Mouse (Mus musculus): Measurements from ENCODE around the gene Podn. TPM values are rescaled to one million over a fixed set of nuclear protein-coding genes. Genes with fewer than 3 reads are reported as not detected.
"Not testable (repeated sequence)": the region's sequence is repeated elsewhere in the genome, so short reads cannot be mapped to it uniquely, and the experiment has no call there.

Podn gene
- 1.5 and 2.2 TPM in 2 replicates for polyA plus RNA-seq (2012; rRNA removed)

DNA sequence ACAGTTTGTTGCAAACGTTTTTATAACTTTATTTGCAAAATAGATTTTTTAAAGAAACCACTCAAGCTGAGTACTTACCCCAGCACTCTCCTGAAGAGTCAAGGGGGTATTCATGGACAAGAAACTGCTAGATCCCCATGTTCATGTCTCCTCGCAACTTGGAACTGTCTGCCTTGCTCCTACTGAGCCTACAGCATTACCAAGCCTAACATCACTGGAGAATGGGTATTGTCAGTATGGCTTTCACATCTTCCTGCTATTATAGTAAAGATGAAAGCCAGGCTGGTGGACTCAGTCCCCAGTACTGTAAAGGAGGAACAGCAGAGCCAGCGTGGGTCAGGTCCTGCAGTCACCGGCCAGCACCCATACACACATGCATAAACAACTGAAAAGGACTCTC lies at the start of gene Podn:
Gene Podn, minus strand, starts transcription at position 101 of the 400 bp plus-strand sequence.
- Histone ChIP-seq H3K36me3 (ENCODE audit: control insufficient read depth, insufficient read depth, low read length) (no peaks in the 10 kb centered on the region), H3K4me3 (ENCODE audit: control insufficient read depth, low read depth, low read length) (no peak within 1 kb of the TSS), H3K27ac (ENCODE audit: control insufficient read depth, insufficient read depth, low read depth, low read length) (no peak within 1 kb of the TSS), H3K27me3 (ENCODE audit: control insufficient read depth, insufficient read depth, low read length) (no peaks in the 10 kb centered on the region), H3K4me1 (ENCODE audit: control insufficient read depth, insufficient read depth, low read length) (no peaks in the 10 kb centered on the region)
- no peak for TF ChIP-seq CTCF (IDR thresholded peaks at IDR 0.05; ENCODE audit: control insufficient read depth, insufficient read depth, insufficient replicate concordance, low read depth, low read length)
- TF ChIP-seq POLR2A (IDR thresholded peaks at IDR 0.05; ENCODE audit: control insufficient read depth, low read depth, low read length) = no peak

DNA sequence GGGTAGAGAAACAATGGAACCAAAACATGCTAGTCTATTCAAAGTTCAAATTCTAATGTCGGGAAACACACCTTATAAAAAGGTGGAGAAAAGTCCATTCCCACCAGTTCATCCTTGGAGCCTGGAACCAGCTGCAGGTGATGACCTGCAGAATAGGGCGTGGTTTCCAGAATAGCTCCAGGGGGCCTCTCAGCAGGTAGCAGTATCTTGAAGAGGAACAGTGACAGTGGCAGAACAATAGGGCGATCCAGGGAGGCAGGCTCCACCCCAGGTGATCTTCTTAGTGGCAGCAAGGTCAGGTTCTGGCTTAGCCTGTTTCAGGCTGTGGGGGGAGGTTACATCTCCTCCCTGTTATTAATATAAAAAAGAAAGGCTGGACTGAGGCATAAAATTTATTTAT lies 49.3 kb upstream of the Podn start:
- not testable (repeated sequence) for H3K27me3 ChIP-seq (ENCODE audit: control insufficient read depth, insufficient read depth, low read length); H3K4me3 ChIP-seq (ENCODE audit: control insufficient read depth, low read depth, low read length); H3K4me1 ChIP-seq (ENCODE audit: control insufficient read depth, insufficient read depth, low read length); H3K36me3 ChIP-seq (ENCODE audit: control insufficient read depth, insufficient read depth, low read length); H3K27ac ChIP-seq (ENCODE audit: control insufficient read depth, insufficient read depth, low read depth, low read length)

DNA sequence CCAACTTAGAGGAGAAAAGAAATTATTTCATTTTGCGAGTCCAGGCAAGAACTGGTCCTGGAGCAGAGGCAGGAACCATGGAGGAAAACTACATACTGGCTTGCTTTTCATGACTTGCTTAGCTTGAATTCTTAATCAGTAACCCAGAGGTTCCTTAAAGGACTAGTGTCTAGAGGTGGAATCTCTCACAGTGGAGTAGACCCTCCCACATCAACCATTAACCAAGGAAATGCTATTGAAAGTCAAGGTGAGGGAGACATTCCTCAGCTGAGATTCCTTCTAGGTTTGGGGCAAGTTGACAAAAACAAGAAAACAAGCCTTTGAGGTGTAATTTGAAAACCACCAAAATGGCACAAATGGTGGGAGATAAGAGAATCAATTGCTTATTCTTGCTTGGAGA lies 48.6 kb upstream of the Podn start, which contains the start of gene Scp2:
Gene Scp2, minus strand, starts transcription at position 119 of the 400 bp plus-strand sequence.
- no peaks in the 10 kb centered on the region for H3K4me1 ChIP-seq (ENCODE audit: control insufficient read depth, insufficient read depth, low read length)
- TF ChIP-seq CTCF (IDR thresholded peaks at IDR 0.05; ENCODE audit: control insufficient read depth, insufficient read depth, insufficient replicate concordance, low read depth, low read length) (no peak), POLR2A (IDR thresholded peaks at IDR 0.05; ENCODE audit: control insufficient read depth, low read depth, low read length) (no peak)
- no peak within 1 kb of the TSS for H3K27ac ChIP-seq (ENCODE audit: control insufficient read depth, insufficient read depth, low read depth, low read length)
- no peaks in the 10 kb centered on the region for H3K36me3 ChIP-seq (ENCODE audit: control insufficient read depth, insufficient read depth, low read length)
- H3K4me3 ChIP-seq (ENCODE audit: control insufficient read depth, low read depth, low read length) = no peak within 1 kb of the TSS
- H3K27me3 ChIP-seq (ENCODE audit: control insufficient read depth, insufficient read depth, low read length) = no peaks in the 10 kb centered on the region

DNA sequence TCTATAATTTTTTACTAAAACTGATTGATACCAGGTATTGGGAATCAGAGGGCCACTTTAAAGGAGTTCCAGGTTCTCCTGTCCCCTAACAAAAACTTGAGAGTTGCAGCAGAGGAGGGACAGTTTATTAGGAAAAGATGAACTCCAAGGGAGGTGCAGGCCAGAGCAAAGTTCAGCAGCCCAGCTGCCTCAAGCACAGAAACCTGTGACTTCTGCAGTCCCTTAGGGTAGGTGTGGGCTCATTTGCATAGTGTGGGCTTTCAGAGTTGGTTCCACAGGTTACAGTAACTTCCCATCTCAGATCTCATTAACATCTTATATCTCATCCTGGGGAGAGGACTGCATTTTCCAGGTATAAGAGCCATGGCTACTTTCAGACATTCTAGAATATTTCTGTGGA lies 47.5 kb upstream of the Podn start:
- no peak overlapping the region for H3K4me3 ChIP-seq (ENCODE audit: control insufficient read depth, low read depth, low read length)
- TF ChIP-seq POLR2A (IDR thresholded peaks at IDR 0.05; ENCODE audit: control insufficient read depth, low read depth, low read length) (no peak), CTCF (IDR thresholded peaks at IDR 0.05; ENCODE audit: control insufficient read depth, insufficient read depth, insufficient replicate concordance, low read depth, low read length) (no peak)
- no peak overlapping the region for H3K27ac ChIP-seq (ENCODE audit: control insufficient read depth, insufficient read depth, low read depth, low read length)
- H3K4me1 ChIP-seq (ENCODE audit: control insufficient read depth, insufficient read depth, low read length) = no peaks in the 10 kb centered on the region
- no peaks in the 10 kb centered on the region for H3K27me3 ChIP-seq (ENCODE audit: control insufficient read depth, insufficient read depth, low read length)
- H3K36me3 ChIP-seq (ENCODE audit: control insufficient read depth, insufficient read depth, low read length) = no peaks in the 10 kb centered on the region

GRCm38 (mm10) chr4:108143178-108143577 lies 46.9 kb upstream of the Podn start:
- not testable (repeated sequence) for H3K27ac ChIP-seq (ENCODE audit: control insufficient read depth, insufficient read depth, low read depth, low read length)

DNA sequence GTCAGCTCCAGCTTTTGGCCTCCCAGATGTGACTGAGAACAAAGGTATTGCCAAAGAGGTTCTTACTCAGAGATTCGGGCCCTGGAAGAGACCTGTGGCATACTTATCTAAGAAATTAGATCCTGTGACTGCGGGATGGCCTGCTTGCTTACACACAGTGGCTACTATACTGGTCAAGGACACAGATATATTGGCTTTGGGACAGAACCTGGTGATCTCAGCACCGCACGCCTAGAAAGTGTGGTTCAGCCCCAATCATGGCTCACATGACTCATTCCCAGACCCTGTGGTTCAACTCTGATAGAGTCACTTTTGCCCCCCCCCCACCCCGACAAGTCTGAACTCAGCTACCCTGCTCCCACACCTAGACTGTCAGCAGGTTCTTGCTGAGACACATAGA lies 40.7 kb upstream of the Podn start:
- no peaks in the 10 kb centered on the region for H3K36me3 ChIP-seq (ENCODE audit: control insufficient read depth, insufficient read depth, low read length)
- H3K27me3 ChIP-seq (ENCODE audit: control insufficient read depth, insufficient read depth, low read length) = no peaks in the 10 kb centered on the region

More at GRCm38 (mm10) chr4:108143178-108143577, 46.9 kb upstream of the Podn start:
- not testable (repeated sequence) for H3K4me1 ChIP-seq (ENCODE audit: control insufficient read depth, insufficient read depth, low read length); H3K4me3 ChIP-seq (ENCODE audit: control insufficient read depth, low read depth, low read length); H3K36me3 ChIP-seq (ENCODE audit: control insufficient read depth, insufficient read depth, low read length); H3K27me3 ChIP-seq (ENCODE audit: control insufficient read depth, insufficient read depth, low read length)

GRCm38 (mm10) chr4:108130452-108130851 lies 34.2 kb upstream of the Podn start:
- TF ChIP-seq CTCF (IDR thresholded peaks at IDR 0.05; ENCODE audit: control insufficient read depth, insufficient read depth, insufficient replicate concordance, low read depth, low read length) = no peak
- no peak for TF ChIP-seq POLR2A (IDR thresholded peaks at IDR 0.05; ENCODE audit: control insufficient read depth, low read depth, low read length)
- Histone ChIP-seq H3K4me3 (ENCODE audit: control insufficient read depth, low read depth, low read length) (no peak overlapping the region), H3K36me3 (ENCODE audit: control insufficient read depth, insufficient read depth, low read length) (no peaks in the 10 kb centered on the region), H3K27ac (ENCODE audit: control insufficient read depth, insufficient read depth, low read depth, low read length) (no peak overlapping the region), H3K4me1 (ENCODE audit: control insufficient read depth, insufficient read depth, low read length) (no peaks in the 10 kb centered on the region), H3K27me3 (ENCODE audit: control insufficient read depth, insufficient read depth, low read length) (no peaks in the 10 kb centered on the region)

More for the DNA sequence above, 40.7 kb upstream of the Podn start:
- Histone ChIP-seq H3K4me1 (ENCODE audit: control insufficient read depth, insufficient read depth, low read length) (no peaks in the 10 kb centered on the region), H3K27ac (ENCODE audit: control insufficient read depth, insufficient read depth, low read depth, low read length) (no peak overlapping the region), H3K4me3 (ENCODE audit: control insufficient read depth, low read depth, low read length) (no peak overlapping the region)
- TF ChIP-seq CTCF (IDR thresholded peaks at IDR 0.05; ENCODE audit: control insufficient read depth, insufficient read depth, insufficient replicate concordance, low read depth, low read length) (no peak), POLR2A (IDR thresholded peaks at IDR 0.05; ENCODE audit: control insufficient read depth, low read depth, low read length) (no peak)

- Histone ChIP-seq H3K4me1 (ENCODE audit: control insufficient read depth, insufficient read depth, low read length) (no peaks in the 10 kb centered on the region), H3K36me3 (ENCODE audit: control insufficient read depth, insufficient read depth, low read length) (no peaks in the 10 kb centered on the region), H3K27ac (ENCODE audit: control insufficient read depth, insufficient read depth, low read depth, low read length) (no peak overlapping the region), H3K4me3 (ENCODE audit: control insufficient read depth, low read depth, low read length) (no peak overlapping the region), H3K27me3 (ENCODE audit: control insufficient read depth, insufficient read depth, low read length) (no peaks in the 10 kb centered on the region)
- TF ChIP-seq CTCF (IDR thresholded peaks at IDR 0.05; ENCODE audit: control insufficient read depth, insufficient read depth, insufficient replicate concordance, low read depth, low read length) = no peak
- TF ChIP-seq POLR2A (IDR thresholded peaks at IDR 0.05; ENCODE audit: control insufficient read depth, low read depth, low read length) = no peak
Observed at GRCm38 (mm10) chr4:108128339-108128738, 32.1 kb upstream of the Podn start.
